Mouse (Mus musculus): ENCODE measurements at regions not wholly inside any gene's neighbourhood (a gene's known extent, or its start where the extent isn't known, plus 50 kb on each side); places are given as distances from the start of the nearest gene placed in this dataset.
A peak's percentile ranks its signal among the peaks of the same experiment; 100 is the strongest.

GRCm38 (mm10) chr1:28229611-28230010 lies 550.4 kb downstream of the Gm597 start:
- no peak for DNase-seq (ENCODE audit: low spot score)

DNA sequence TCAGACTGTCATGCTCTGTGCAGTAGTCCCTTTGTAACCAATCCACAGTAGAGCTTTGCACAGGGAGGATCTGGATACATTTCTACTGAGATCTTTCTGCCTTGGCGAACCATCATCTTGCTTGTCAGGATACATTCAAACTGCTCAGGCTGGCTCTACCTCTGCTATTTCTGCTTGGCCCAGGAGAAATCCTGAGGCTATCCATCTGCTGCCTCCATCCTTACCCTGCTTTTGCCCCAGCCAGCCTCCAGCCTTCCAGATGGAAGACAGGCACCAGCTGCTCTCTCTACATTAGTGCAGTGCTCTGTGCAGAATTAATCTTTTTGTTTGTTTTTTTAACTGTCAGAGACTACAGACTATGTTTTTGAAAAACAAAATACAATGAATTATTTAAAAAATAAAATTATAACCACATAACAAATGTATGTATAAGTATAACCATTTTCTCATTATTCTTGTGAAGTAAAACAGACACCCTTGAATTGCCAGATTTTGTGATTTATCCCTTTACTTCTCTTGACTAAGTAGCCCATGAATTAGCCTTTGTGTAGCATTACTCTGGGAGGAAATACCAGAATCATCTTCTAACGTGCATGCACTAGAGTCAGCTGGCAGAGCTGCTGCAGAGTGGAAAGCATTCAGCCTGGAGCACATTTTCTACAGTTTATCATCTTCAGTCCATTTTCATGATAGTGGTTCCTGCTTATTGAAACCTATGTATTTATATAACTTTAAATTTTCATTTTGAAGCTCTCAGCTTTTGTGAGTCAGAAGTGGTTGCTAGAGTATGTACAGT lies 565.6 kb downstream of the Gm597 start:
- peak; percentile 65 for DNase-seq (ENCODE audit: low spot score)

All from layer of hippocampus, adult 11-12 months (tissue).